Mouse (Mus musculus): ENCODE results near the gene Mknk2. TPM values are rescaled to one million over a fixed set of nuclear protein-coding genes. Genes with fewer than 3 reads are reported as not detected.

Gene Mknk2
- polyA plus RNA-seq, 1 experiment from 2014 or later = 82.1 TPM

DNA sequence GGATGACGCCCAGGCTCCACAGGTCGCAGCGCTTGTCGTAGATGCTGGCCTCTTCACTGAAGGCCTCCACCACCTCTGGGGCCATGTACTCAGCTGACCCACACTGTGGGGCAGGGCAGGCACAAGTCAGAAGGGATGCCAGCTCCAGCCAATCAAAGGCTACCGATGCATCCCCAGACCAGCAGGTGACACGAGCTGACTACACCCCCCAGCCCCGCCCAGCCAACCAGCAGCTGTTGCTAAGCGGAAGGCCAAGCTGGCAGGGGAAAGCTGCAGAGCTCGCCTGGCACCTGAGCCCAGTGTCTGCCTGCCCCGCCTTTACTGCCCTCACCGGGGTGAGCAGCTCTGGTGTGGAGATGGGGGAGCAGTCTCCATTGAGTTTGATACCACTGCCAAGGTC, 9.3 kb downstream of the Mknk2 start:
- no peaks in the 10 kb centered on the region for H3K9me3 ChIP-seq (replicated peaks; ENCODE audit: control insufficient read depth, low read length)
- peaks cover 53% of the 10 kb centered on the region for H3K4me1 ChIP-seq (ENCODE audit: control insufficient read depth, insufficient read depth, low read length)
- no peak overlapping the region for H3K4me2 ChIP-seq (ENCODE audit: low read depth, low read length)
- H3K27me3 ChIP-seq (ENCODE audit: control insufficient read depth, insufficient read depth, low read length) = no peaks in the 10 kb centered on the region
- H3K9ac ChIP-seq (ENCODE audit: low read length) = no peak overlapping the region
- peaks cover 53% of the 10 kb centered on the region for H3K36me3 ChIP-seq (ENCODE audit: control insufficient read depth, insufficient read depth)
- H3K27ac ChIP-seq (ENCODE audit: low read length) = no peak overlapping the region
- 88% methylated on average over 11 of the region's 11 CpGs for WGBS
- no peak overlapping the region for H3K4me3 ChIP-seq (ENCODE audit: low read length)
- no peak for ATAC-seq (replicated peaks; ENCODE audit: extremely low read depth, insufficient read depth, low FRiP score)

DNA sequence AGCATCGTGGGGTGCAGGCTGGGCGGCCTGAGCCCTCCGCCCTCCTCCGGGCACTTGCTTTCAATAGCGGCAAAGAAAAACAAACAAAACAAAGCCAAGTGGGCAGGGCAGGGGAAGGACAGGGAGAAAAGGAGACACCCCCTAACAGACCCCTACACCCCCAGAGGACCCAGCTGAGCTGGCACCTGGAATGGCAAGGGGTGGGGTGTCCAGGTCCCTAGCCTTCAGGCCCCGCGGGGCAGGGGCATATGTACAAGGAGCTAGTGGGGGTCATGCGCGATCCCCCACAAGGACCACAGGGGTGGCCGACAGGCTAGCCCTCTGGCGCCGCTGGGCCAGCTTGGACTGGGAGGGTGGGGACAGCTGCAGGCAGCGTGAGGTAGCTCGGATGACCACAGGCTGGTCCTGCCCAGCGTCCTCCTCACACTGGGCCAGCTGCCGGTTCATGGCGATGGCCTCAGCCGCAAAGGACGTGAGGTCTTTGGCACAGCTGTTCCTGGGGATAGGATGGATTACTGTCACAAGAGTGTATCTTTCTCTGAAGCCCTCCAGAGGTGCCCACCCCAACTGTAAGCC, 11.0 kb downstream of the Mknk2 start:
- H3K4me3 ChIP-seq (ENCODE audit: low read length) = no peak overlapping the region
- H3K9ac ChIP-seq (ENCODE audit: low read length) = no peak overlapping the region
- H3K27ac ChIP-seq (ENCODE audit: low read length) = no peak overlapping the region
- H3K27me3 ChIP-seq (ENCODE audit: control insufficient read depth, insufficient read depth, low read length) = no peaks in the 10 kb centered on the region
- ATAC-seq (replicated peaks; ENCODE audit: extremely low read depth, insufficient read depth, low FRiP score) = no peak
- no peaks in the 10 kb centered on the region for H3K9me3 ChIP-seq (replicated peaks; ENCODE audit: control insufficient read depth, low read length)
- peaks cover 53% of the 10 kb centered on the region for H3K36me3 ChIP-seq (ENCODE audit: control insufficient read depth, insufficient read depth)
- peaks cover 48% of the 10 kb centered on the region for H3K4me1 ChIP-seq (ENCODE audit: control insufficient read depth, insufficient read depth, low read length)
- no peak overlapping the region for H3K4me2 ChIP-seq (ENCODE audit: low read depth, low read length)
- 80% methylated on average over 19 of the region's 19 CpGs for WGBS

DNA sequence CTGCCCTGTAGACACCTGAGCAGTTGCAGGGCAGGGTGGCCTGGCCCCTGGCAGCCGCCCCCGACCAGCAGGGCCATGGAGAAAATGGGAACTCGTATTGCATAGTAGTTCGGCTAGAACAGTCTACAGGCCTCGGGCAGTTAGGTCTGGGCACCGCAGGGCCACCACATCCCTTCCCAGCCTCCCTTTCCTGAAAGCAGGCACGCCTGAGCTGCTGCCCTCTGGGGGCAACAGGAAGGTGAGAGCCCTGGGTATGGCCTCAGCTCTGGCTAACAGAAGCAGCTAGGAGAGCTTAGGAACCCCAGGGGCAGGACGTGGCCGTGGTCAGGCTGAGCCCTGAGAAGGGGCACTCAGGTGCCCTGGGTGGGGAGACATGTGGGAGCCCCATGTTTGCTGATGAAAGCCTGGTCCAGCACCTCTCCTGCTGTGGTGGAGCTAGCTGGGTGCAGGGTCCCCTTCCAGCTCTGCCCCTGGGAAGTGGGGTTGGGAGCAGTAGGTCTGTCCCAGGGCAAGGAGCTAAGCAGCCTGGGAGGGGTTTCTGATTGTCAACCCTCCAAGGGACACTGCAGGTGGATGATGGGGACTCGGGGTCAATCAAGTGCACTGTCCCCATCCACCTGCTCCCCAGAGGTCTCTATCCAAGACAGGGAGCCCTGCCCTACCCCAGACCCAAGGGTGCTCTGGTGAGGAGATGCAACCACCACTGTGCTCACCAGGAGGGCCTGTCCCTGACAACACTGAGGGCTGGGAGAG, 11.8 kb downstream of the Mknk2 start:
- Histone ChIP-seq H3K9ac (ENCODE audit: low read length) (peak overlapping the region; percentile 69; the same call in 1 of the 2 replicates), H3K27me3 (ENCODE audit: control insufficient read depth, insufficient read depth, low read length) (no peaks in the 10 kb centered on the region), H3K27ac (ENCODE audit: low read length) (peak overlapping the region; percentile 89), H3K9me3 (replicated peaks; ENCODE audit: control insufficient read depth, low read length) (no peaks in the 10 kb centered on the region), H3K4me2 (ENCODE audit: low read depth, low read length) (no peak overlapping the region), H3K36me3 (ENCODE audit: control insufficient read depth, insufficient read depth) (peaks cover 46% of the 10 kb centered on the region), H3K4me1 (ENCODE audit: control insufficient read depth, insufficient read depth, low read length) (peaks cover 43% of the 10 kb centered on the region), H3K4me3 (ENCODE audit: low read length) (no peak overlapping the region)
- no peak for ATAC-seq (replicated peaks; ENCODE audit: extremely low read depth, insufficient read depth, low FRiP score)
- WGBS = 69% methylated on average over 10 of the region's 10 CpGs

DNA sequence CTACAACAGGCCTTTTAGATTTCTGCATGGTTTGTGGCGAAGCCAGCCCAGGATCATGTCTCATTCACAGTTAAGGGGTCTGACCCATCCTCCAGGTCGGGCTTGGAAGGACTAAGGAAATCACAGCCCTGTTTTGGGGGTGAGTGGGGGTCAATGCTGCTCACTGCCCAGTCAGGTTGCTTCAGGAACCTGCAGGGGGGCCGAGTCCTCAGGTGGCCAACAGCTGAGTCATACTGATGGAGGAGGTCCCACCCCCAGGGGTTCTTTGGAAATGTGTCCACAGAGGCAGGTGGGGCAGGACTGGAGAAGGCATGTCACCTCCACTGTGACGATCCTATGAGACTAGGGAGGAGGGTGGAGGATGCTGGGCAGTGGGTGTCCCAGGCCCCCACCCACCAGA, 12.5 kb downstream of the Mknk2 start:
- Histone ChIP-seq H3K9me3 (replicated peaks; ENCODE audit: control insufficient read depth, low read length) (no peaks in the 10 kb centered on the region), H3K27ac (ENCODE audit: low read length) (peak overlapping the region; percentile 89), H3K4me2 (ENCODE audit: low read depth, low read length) (peak overlapping the region; percentile 47; the same call in 1 of the 2 replicates), H3K36me3 (ENCODE audit: control insufficient read depth, insufficient read depth) (peaks cover 43% of the 10 kb centered on the region), H3K27me3 (ENCODE audit: control insufficient read depth, insufficient read depth, low read length) (no peaks in the 10 kb centered on the region), H3K4me3 (ENCODE audit: low read length) (no peak overlapping the region), H3K4me1 (ENCODE audit: control insufficient read depth, insufficient read depth, low read length) (peaks cover 44% of the 10 kb centered on the region), H3K9ac (ENCODE audit: low read length) (peak overlapping the region; percentile 69)
- ATAC-seq (replicated peaks; ENCODE audit: extremely low read depth, insufficient read depth, low FRiP score) = no peak
- WGBS = 59% methylated on average over 4 of the region's 4 CpGs

DNA sequence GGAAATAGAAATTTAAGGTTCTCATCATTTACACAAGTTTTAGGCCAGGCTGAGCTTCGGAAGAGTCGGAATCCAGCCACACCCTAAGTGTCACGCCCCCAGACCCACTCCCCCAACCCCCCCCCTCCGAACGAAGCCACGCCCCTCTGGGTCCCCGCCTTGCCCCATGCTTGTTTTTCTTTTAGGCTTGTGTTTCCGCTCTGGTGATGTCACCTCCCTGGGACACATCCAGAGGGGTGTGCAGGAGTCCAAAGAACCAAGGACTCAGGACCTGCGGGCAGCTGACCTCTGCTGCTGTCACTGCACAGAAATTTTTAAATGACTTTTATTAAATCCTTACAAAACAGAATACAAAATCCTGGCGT, 12.9 kb downstream of the Mknk2 start:
- peak; percentile 61 for ATAC-seq (replicated peaks; ENCODE audit: extremely low read depth, insufficient read depth, low FRiP score)
- Histone ChIP-seq H3K4me3 (ENCODE audit: low read length) (peak overlapping the region; percentile 9), H3K36me3 (ENCODE audit: control insufficient read depth, insufficient read depth) (peaks cover 41% of the 10 kb centered on the region), H3K27me3 (ENCODE audit: control insufficient read depth, insufficient read depth, low read length) (no peaks in the 10 kb centered on the region), H3K9ac (ENCODE audit: low read length) (peak overlapping the region; percentile 69), H3K4me1 (ENCODE audit: control insufficient read depth, insufficient read depth, low read length) (peaks cover 40% of the 10 kb centered on the region), H3K9me3 (replicated peaks; ENCODE audit: control insufficient read depth, low read length) (no peaks in the 10 kb centered on the region), H3K4me2 (ENCODE audit: low read depth, low read length) (peak overlapping the region; percentile 47), H3K27ac (ENCODE audit: low read length) (peak overlapping the region; percentile 89)
- 15% methylated on average over 10 of the region's 10 CpGs for WGBS

DNA sequence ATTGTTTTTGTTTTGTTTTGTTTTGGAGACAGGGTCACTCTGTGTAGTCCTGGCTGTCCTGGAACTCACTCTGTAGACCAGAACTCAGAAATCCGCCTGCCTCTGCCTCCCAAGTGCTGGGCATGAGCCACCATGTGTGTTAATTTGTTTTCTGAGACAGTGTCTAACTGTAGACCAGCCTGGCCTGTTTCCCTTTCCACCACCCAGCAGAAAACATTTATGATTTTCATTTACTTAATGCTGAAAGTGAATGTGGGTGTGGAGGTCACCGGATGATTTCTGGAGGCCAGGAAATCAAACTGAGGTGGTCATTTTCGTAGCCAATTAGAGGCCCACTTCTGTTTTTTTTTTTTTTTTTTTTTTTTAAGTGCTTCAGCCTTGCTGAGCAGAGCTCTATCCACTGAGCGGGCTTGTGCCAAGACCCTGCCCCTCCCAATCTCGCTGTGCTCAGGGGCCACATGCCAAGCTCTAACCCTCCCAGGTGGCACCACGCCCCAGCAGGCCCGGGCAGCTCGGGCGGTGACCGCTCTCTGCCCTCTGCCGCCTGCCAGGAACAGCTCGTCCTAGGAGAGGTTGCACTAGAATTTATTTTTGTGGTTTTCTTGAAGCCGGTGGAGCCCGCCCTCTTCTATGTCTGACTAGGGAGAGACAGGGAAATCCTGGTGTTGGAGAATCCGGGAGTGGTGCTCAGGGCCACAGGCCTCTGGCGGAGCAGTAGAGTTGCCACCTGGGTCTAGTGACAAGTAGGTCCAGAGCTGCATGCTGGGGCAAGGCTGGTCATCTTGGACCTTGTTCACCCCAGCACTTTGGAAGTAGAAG, 13.5 kb downstream of the Mknk2 start:
- Histone ChIP-seq H3K9me3 (replicated peaks; ENCODE audit: control insufficient read depth, low read length) (no peaks in the 10 kb centered on the region), H3K9ac (ENCODE audit: low read length) (peak overlapping the region; percentile 69), H3K4me2 (ENCODE audit: low read depth, low read length) (peak overlapping the region; percentile 47), H3K27me3 (ENCODE audit: control insufficient read depth, insufficient read depth, low read length) (no peaks in the 10 kb centered on the region), H3K4me1 (ENCODE audit: control insufficient read depth, insufficient read depth, low read length) (peaks cover 35% of the 10 kb centered on the region), H3K36me3 (ENCODE audit: control insufficient read depth, insufficient read depth) (peaks cover 35% of the 10 kb centered on the region), H3K4me3 (ENCODE audit: low read length) (peak overlapping the region; percentile 9), H3K27ac (ENCODE audit: low read length) (peak overlapping the region; percentile 89)
- peak; percentile 78 for ATAC-seq (replicated peaks; ENCODE audit: extremely low read depth, insufficient read depth, low FRiP score)
- 8% methylated on average over 16 of the region's 16 CpGs for WGBS

DNA sequence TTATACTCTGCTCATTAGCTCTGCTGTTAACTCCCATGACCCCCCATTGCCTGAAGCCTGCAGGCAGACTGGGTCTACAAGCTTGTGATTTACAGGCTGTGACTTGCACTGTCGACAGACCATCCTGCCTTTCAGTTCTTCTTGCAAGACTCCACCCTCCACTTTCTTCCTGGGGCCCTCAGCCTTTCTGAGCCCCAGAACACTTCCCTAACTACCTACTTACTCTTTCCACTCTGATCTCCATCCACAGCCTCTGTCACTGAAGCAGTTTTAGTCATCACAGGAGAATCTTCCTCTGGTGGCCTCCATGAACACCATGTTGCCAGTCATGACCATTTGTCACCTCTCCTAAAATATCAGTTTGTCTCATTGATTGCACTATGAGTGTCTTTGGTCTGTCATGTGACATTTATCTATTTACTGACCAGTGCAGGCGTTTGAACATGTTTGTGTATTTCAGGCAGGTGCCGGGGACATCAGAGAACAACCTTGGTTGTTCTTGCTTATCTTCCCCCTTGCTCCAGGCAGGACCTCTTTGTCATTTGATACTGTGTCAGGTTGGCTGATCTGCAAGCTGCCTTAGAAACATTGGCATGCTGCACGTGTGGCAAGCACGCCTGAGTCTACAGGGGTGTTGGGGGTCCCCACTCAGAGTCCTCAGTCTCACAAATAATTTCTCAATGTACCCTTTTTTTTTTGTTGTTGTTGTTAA, 14.3 kb downstream of the Mknk2 start:
- no peaks in the 10 kb centered on the region for H3K27me3 ChIP-seq (ENCODE audit: control insufficient read depth, insufficient read depth, low read length)
- peak overlapping the region; percentile 89 for H3K27ac ChIP-seq (ENCODE audit: low read length)
- H3K9me3 ChIP-seq (replicated peaks; ENCODE audit: control insufficient read depth, low read length) = no peaks in the 10 kb centered on the region
- H3K36me3 ChIP-seq (ENCODE audit: control insufficient read depth, insufficient read depth) = peaks cover 27% of the 10 kb centered on the region
- WGBS = 23% methylated on average over 5 of the region's 5 CpGs
- no peak overlapping the region; the same call in 1 of the 2 replicates for H3K9ac ChIP-seq (ENCODE audit: low read length)
- peak overlapping the region; percentile 47; the same call in 1 of the 2 replicates for H3K4me2 ChIP-seq (ENCODE audit: low read depth, low read length)
- H3K4me1 ChIP-seq (ENCODE audit: control insufficient read depth, insufficient read depth, low read length) = peaks cover 38% of the 10 kb centered on the region
- ATAC-seq (replicated peaks; ENCODE audit: extremely low read depth, insufficient read depth, low FRiP score) = no peak
- H3K4me3 ChIP-seq (ENCODE audit: low read length) = no peak overlapping the region

DNA sequence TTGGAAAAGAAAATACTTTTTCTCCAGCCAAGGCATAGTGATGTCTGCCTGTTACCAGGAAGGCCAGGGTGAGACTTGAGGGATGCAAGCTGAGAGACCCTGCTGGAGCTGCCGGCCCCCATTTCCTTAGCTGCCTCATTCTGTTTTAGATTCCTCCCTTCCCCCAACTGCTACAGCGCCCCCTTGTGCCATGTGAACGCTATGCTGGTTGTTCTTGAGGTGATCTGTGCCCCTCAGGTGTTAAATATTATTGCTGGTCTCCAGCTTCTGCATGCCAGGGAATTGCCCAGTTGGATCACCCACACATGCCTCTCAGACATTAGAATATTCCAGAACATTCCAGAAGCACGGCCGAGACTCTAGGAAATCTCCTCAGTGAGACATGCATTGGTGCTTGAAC, 16.8 kb downstream of the Mknk2 start:
- no peak overlapping the region for H3K9ac ChIP-seq (ENCODE audit: low read length)
- H3K36me3 ChIP-seq (ENCODE audit: control insufficient read depth, insufficient read depth) = peaks cover 3% of the 10 kb centered on the region; the same call in 1 of the 2 replicates
- H3K4me3 ChIP-seq (ENCODE audit: low read length) = no peak overlapping the region
- H3K27ac ChIP-seq (ENCODE audit: low read length) = no peak overlapping the region
- no peak for ATAC-seq (replicated peaks; ENCODE audit: extremely low read depth, insufficient read depth, low FRiP score)
- no peaks in the 10 kb centered on the region for H3K9me3 ChIP-seq (replicated peaks; ENCODE audit: control insufficient read depth, low read length)
- H3K27me3 ChIP-seq (ENCODE audit: control insufficient read depth, insufficient read depth, low read length) = no peaks in the 10 kb centered on the region
- WGBS = 38% methylated on average over 5 of the region's 5 CpGs
- H3K4me2 ChIP-seq (ENCODE audit: low read depth, low read length) = no peak overlapping the region
- H3K4me1 ChIP-seq (ENCODE audit: control insufficient read depth, insufficient read depth, low read length) = peaks cover 42% of the 10 kb centered on the region

Data from heart, embryonic 16.5 days (tissue).